ENCODE assay signal across 9 mouse cellular contexts in the genomic region with DNA sequence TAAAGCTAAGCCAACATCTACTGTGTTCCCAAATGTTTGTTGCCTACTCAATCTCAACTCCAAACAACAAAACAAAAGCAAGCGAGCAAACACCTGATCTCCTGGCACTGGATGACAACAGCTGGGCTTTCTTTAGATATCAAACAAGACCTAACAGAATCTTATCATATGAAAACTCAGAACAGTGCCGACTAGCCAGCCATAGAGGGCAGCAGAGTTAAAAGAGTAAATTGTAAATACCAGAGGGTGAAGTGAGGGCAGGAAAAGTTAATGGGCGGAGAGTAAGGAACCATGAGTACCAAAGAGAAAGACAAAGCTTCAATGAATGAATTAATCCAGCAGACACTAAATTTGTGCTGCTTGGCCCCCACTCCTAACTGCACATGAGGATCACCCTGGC. TPM values are rescaled to one million over a fixed set of nuclear protein-coding genes. Genes with fewer than 3 reads are reported as not detected.
DNase-seq lines count a peak whose midpoint lies in the region; ATAC-seq and TF ChIP-seq lines count a peak whose summit lies in the region.
"Had no signal": no experiment of that assay in that cellular context is flagged by ENCODE, and none has a peak within 500 bp of the region (broad histone marks: within the 10 kb centered on the region; RNA-seq: fewer than 3 reads in every experiment).

No protein-coding gene starts in this region.

- H3K4me1 ChIP-seq in hindbrain, embryonic 14.5 days (replicated peaks; ENCODE audit: control insufficient read depth, insufficient read depth, low read length): no peaks in the 10 kb centered on the region
- no peaks in the 10 kb centered on the region for H3K4me1 ChIP-seq in hindbrain, embryonic 12.5 days
- H3K4me1 ChIP-seq in heart, embryonic 11.5 days (ENCODE audit: control insufficient read depth, insufficient read depth, low read length): peaks cover 16% of the 10 kb centered on the region
- peaks cover 13% of the 10 kb centered on the region for H3K4me1 ChIP-seq in spleen, adult 2 months (ENCODE audit: control insufficient read depth, insufficient read depth, insufficient read length)

- ATAC-seq in hindbrain, embryonic 14.5 days (ENCODE audit: low FRiP score): no peak
- no peak for ATAC-seq in hindbrain, embryonic 12.5 days (ENCODE audit: low FRiP score)
- ATAC-seq in heart, embryonic 11.5 days (replicated peaks; ENCODE audit: insufficient number of reproducible peaks, low FRiP score, low TSS enrichment): no peak

- no peaks in the 10 kb centered on the region for H3K9me3 ChIP-seq in hindbrain, embryonic 14.5 days (ENCODE audit: control insufficient read depth, low read length)
- no peaks in the 10 kb centered on the region for H3K9me3 ChIP-seq in hindbrain, embryonic 12.5 days (replicated peaks)
- H3K9me3 ChIP-seq in heart, embryonic 11.5 days (replicated peaks; ENCODE audit: control insufficient read depth, low read length): no peaks in the 10 kb centered on the region
- H3K9me3 ChIP-seq: limb, embryonic 12.5 days had no signal

- 17% methylated on average over 3 of the region's 3 CpGs for WGBS in hindbrain, embryonic 14.5 days
- 20% methylated on average over 3 of the region's 3 CpGs for WGBS in hindbrain, embryonic 12.5 days
- 12% methylated on average over 3 of the region's 3 CpGs for WGBS in heart, embryonic 11.5 days (ENCODE audit: insufficient replicate concordance)
- 7% methylated on average over 3 of the region's 3 CpGs for WGBS in spleen, adult 2 months

- no peaks in the 10 kb centered on the region for H3K27me3 ChIP-seq in hindbrain, embryonic 14.5 days (ENCODE audit: control insufficient read depth, insufficient read depth, low read length)
- H3K27me3 ChIP-seq in hindbrain, embryonic 12.5 days: 0 out of 2 replicates have a peak, but pooled peaks cover 4% of the 10 kb centered on the region
- H3K27me3 ChIP-seq in heart, embryonic 11.5 days (ENCODE audit: control insufficient read depth, insufficient read depth, low read length): no peaks in the 10 kb centered on the region
- H3K27me3 ChIP-seq in spleen, adult 2 months (ENCODE audit: control insufficient read depth, insufficient read depth, low read length): no peaks in the 10 kb centered on the region
- H3K27me3 ChIP-seq: limb, embryonic 12.5 days had no signal

- peak; percentile 4; the same call in 1 of the 2 replicates for TF ChIP-seq CTCF in spleen, adult 2 months (IDR thresholded peaks at IDR 0.05; ENCODE audit: extremely low read depth, insufficient read depth, insufficient read length, insufficient replicate concordance)

- peak; percentile 68 for DNase-seq in hindbrain, embryonic 14.5 days (ENCODE audit: low spot score)
- peak; percentile 75 for DNase-seq in R1 (ENCODE audit: low read depth, low spot score)
- DNase-seq in cerebellum, postnatal 25 days: peak; percentile 41 to 69
- DNase-seq in kidney, postnatal 25 days: peak; percentile 64 to 75
- peak; percentile 65 for DNase-seq in lung, postnatal 14 days
- peak; percentile 52 to 60 for DNase-seq in spleen, adult 2 months (ENCODE audit: low read depth in 1 of 2, low spot score in 2 of 2)

- H3K27ac ChIP-seq in hindbrain, embryonic 14.5 days: no peak overlapping the region
- no peak overlapping the region for H3K27ac ChIP-seq in hindbrain, embryonic 12.5 days
- H3K27ac ChIP-seq in heart, embryonic 11.5 days (ENCODE audit: low read depth, low read length): no peak overlapping the region
- H3K27ac ChIP-seq in spleen, adult 2 months (ENCODE audit: insufficient read depth, low read length): no peak overlapping the region
- H3K27ac ChIP-seq: limb, embryonic 12.5 days had no signal

- no peak overlapping the region for H3K4me2 ChIP-seq in hindbrain, embryonic 14.5 days (replicated peaks)
- no peak overlapping the region for H3K4me2 ChIP-seq in hindbrain, embryonic 12.5 days (replicated peaks)
- peak overlapping the region; percentile 11; the same call in 1 of the 2 replicates for H3K4me2 ChIP-seq in heart, embryonic 11.5 days
- H3K4me2 ChIP-seq: limb, embryonic 12.5 days had no signal

- no peak overlapping the region for H3K4me3 ChIP-seq in hindbrain, embryonic 14.5 days (replicated peaks; ENCODE audit: low read length)
- no peak overlapping the region for H3K4me3 ChIP-seq in hindbrain, embryonic 12.5 days
- no peak overlapping the region for H3K4me3 ChIP-seq in heart, embryonic 11.5 days (ENCODE audit: low read depth, low read length)
- H3K4me3 ChIP-seq in spleen, adult 2 months (ENCODE audit: extremely low read depth, insufficient read depth, insufficient read length): no peak overlapping the region
- H3K4me3 ChIP-seq: limb, embryonic 12.5 days had no signal

- TF ChIP-seq POLR2A in spleen, adult 2 months (IDR thresholded peaks at IDR 0.05; ENCODE audit: low read depth, low read length): no peak

- H3K9ac ChIP-seq in hindbrain, embryonic 14.5 days: no peak overlapping the region
- H3K9ac ChIP-seq in hindbrain, embryonic 12.5 days: no peak overlapping the region
- no peak overlapping the region for H3K9ac ChIP-seq in heart, embryonic 11.5 days (ENCODE audit: low read depth, low read length)
- H3K9ac ChIP-seq: limb, embryonic 12.5 days had no signal

- no peaks in the 10 kb centered on the region for H3K36me3 ChIP-seq in hindbrain, embryonic 14.5 days (replicated peaks; ENCODE audit: control insufficient read depth, insufficient read depth)
- no peaks in the 10 kb centered on the region for H3K36me3 ChIP-seq in hindbrain, embryonic 12.5 days
- no peaks in the 10 kb centered on the region for H3K36me3 ChIP-seq in heart, embryonic 11.5 days (ENCODE audit: control insufficient read depth, insufficient read depth, low read length)
- H3K36me3 ChIP-seq in spleen, adult 2 months (ENCODE audit: control insufficient read depth, insufficient read depth, low read length): no peaks in the 10 kb centered on the region
- H3K36me3 ChIP-seq: limb, embryonic 12.5 days had no signal

RNA-seq across cellular contexts. Expression of a gene that starts 11.8 kb away (rescaled TPM):
- polyA plus RNA-seq in hindbrain, embryonic 14.5 days (2014; fragmentation: Nextera tagmentation; extraction: Ambion mirVana): 12.6 and 14.4 TPM in 2 replicates
- polyA plus RNA-seq in hindbrain, embryonic 12.5 days (2016; fragmentation: Nextera tagmentation; extraction: Ambion mirVana): 13.9 and 14.9 TPM in 2 replicates
- polyA plus RNA-seq in heart, embryonic 11.5 days (2014; fragmentation: Nextera tagmentation; extraction: Ambion mirVana): 41.1 and 43.4 TPM in 2 replicates
- polyA plus RNA-seq in spleen, adult 2 months (2012; rRNA removed): 49.2 and 65.2 TPM in 2 replicates
